Mouse (Mus musculus) spleen, embryonic (tissue): Measurements from ENCODE around the gene Dip2a.

Experiments
- CTCF ChIA-PET: fragments of 350-600 bp; sonication (Branson Sonifier 250); formaldehyde crosslinking; loops from one replicate; lab custom pipeline; 2022; lab: Charles Lee

Gene Dip2a

DNA sequence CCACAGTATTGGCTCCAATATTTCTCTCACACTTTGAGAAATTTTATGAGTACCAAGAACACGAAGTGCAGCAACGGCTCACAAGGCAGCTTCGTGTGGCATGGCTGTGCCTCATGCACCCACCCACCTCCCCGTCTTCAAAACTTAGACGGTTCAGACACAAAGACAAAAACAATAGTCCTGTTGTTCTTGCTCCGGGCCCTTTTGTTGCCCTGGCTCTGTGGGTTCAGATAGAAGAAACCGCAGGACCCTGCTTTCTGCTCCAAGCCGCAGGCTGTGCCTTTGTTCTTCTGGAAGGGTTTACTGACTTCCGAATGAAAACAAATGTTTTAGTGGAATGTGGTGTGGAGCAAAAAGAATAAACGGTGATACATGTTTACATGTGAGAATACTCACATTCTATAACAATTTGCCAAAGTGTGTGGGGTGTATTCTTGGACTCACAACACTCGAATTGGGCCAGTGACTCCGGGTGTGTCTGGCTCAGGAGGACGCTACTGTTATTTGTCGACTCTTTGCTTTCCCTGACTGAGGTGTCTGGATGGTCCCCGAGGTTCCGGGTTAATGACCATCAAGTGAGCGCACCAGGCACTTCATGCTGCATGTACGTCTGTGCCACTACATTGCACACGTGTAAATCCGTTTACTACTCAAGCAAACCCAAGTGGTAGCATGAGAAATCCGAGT is 97.0 kb downstream of the Dip2a start:
- CTCF ChIA-PET: no interaction called here

DNA sequence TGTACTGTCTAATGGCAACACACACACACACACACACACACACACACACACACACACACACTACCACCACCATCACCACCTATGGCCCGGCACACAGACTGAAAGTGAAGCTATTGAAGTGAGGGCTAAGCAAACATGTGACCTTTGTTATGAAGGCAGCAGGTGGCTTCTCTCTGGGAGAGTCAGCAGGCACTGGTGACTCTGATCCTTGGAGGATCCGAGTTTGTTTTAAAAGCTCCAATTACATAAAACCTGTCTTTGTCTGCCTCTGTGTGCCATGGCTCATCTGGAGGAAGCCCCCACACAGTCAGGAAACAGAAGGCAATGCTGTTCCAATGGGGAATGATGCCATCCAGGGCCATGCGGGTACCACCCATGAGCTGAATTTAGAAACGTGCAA is 98.5 kb downstream of the Dip2a start:
- CTCF ChIA-PET: no interaction called here

- CTCF ChIA-PET: interaction anchor here (0.6 kb wide), 1 partner anchor 671 kb away, joined by 4 read pairs; no protein-coding TSS in a partner anchor
These were observed 100.0 kb downstream of the Dip2a start for GRCm38 (mm10) chr10:76245106-76245505.

GRCm38 (mm10) chr10:76239401-76239800 is 105.7 kb downstream of the Dip2a start:
- CTCF ChIA-PET: no interaction called here

- CTCF ChIA-PET: interaction anchor here (0.6 kb wide), 1 partner anchor 1179 kb away, joined by 4 read pairs; no protein-coding TSS in a partner anchor
These were observed 107.5 kb downstream of the Dip2a start, which contains the start of gene Prmt2 for GRCm38 (mm10) chr10:76237341-76238225. Gene Prmt2, minus strand, starts transcription at chr10:76237865.

GRCm38 (mm10) chr10:76229627-76230026 is 115.5 kb downstream of the Dip2a start:
- CTCF ChIA-PET: no interaction called here

GRCm38 (mm10) chr10:76225944-76226343 is 119.1 kb downstream of the Dip2a start:
- CTCF ChIA-PET: interaction anchor here (0.7 kb wide), 1 partner anchor 340 kb away, joined by 9 read pairs; no protein-coding TSS in a partner anchor

DNA sequence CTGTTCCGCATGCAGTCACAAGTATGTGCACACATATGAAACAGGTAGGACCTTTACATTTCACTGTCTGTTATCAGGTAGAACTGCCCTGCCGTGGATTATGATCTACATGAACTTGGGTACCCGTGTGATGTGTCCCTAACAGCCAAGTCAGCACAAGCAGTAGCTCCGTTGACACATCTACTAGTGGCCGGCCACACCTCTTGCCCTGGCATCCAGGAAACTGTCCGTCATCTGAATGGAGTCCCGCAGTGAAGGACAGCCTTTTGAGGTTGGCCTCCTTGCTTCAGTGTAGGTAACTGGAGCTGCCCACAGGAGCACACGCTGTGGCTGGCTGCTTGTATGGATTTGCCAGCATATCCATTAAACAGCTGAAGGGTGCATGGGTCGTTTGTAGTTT is 126.9 kb downstream of the Dip2a start:
- CTCF ChIA-PET: no interaction called here

GRCm38 (mm10) chr10:76217056-76217455 is 128.0 kb downstream of the Dip2a start:
- CTCF ChIA-PET: no interaction called here

GRCm38 (mm10) chr10:76214161-76214560 is 130.9 kb downstream of the Dip2a start:
- CTCF ChIA-PET: no interaction called here

DNA sequence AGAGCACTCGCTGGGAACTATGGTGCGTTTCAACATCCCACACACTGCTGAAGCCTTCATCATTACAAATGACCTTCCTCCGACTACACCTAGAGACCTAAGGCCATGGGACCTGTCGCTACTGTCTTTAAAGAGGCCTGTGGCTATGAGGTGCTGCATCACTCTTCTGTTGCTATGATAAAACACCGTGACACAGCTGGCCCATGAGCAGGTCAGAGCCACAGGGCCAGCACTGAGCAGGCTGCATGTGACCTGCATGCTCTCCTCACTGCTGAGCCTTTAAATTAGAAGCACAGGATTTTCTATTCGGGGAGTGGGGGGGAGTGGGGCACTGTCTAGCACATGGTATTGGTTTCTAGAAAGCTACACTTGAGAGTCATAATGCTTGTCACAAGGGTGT is 133.0 kb downstream of the Dip2a start:
- CTCF ChIA-PET: no interaction called here

GRCm38 (mm10) chr10:76210806-76211205 is 134.3 kb downstream of the Dip2a start:
- CTCF ChIA-PET: no interaction called here
